Mouse (Mus musculus): ENCODE measurements around the gene Fam189a1.

The Fam189a1 gene

GRCm38 (mm10) chr7:65101661-65102060 lies 54.7 kb downstream of the Fam189a1 start:
- no peak for DNase-seq

- no peak for DNase-seq
These were observed 58.7 kb downstream of the Fam189a1 start for GRCm38 (mm10) chr7:65097708-65098107.

- no peak for DNase-seq
These were observed 60.7 kb downstream of the Fam189a1 start for GRCm38 (mm10) chr7:65095631-65096107.

DNA sequence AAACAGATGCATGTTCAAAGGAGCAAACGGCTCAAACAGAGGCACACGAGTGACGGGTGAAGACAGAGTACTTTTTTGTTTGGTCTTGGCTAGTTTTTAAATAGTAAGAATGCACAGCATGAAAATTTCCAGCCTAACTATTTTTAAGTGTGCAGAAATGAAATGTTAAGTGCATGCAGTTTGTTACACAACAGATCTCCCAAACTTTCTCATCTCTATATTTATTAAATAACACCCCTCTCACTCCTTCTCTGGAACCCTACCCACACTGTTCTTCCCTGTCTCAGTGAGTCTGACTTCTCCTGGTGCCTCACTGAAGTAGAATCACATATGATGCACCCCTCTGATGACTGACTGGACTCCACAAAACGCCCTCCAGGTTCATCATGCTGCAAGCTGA lies 63.1 kb downstream of the Fam189a1 start:
- DNase-seq, result no peak

DNA sequence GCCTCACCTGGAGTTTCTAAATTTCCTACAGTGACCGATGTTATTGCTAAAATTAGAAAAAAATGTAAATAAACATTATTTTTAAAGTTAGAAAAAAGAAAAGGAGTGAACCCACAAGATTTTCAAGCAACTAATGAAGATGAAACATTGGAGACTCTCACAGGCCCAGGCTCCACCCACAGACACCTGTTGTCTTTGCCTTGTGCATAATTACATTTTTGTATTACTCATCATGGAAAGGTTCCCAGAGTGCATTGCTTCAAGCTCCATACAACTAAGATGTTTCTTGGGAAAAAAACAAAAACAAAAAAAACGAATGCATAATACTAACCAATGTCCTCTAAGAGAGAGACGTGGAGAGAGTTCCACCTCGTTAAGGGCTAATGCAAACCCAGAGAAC lies 64.9 kb downstream of the Fam189a1 start:
- no peak for DNase-seq

GRCm38 (mm10) chr7:65085972-65086371 lies 70.4 kb downstream of the Fam189a1 start:
- DNase-seq, result no peak

DNA sequence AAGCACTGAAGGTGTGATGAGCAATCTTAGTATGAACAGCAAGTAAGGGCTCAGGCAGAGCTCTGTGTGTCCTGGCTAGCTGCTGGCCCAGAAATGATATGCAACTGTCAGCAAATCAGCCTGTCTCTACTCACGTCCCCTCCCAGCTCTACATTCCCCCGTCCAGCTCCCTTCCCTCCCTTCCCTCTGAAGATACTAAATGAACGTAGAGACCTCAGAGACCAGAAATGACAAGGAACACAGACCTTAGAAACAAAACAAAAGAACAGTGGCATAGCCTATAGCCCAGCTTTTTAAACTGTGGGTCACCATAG lies 73.6 kb downstream of the Fam189a1 start:
- no peak for DNase-seq

DNA sequence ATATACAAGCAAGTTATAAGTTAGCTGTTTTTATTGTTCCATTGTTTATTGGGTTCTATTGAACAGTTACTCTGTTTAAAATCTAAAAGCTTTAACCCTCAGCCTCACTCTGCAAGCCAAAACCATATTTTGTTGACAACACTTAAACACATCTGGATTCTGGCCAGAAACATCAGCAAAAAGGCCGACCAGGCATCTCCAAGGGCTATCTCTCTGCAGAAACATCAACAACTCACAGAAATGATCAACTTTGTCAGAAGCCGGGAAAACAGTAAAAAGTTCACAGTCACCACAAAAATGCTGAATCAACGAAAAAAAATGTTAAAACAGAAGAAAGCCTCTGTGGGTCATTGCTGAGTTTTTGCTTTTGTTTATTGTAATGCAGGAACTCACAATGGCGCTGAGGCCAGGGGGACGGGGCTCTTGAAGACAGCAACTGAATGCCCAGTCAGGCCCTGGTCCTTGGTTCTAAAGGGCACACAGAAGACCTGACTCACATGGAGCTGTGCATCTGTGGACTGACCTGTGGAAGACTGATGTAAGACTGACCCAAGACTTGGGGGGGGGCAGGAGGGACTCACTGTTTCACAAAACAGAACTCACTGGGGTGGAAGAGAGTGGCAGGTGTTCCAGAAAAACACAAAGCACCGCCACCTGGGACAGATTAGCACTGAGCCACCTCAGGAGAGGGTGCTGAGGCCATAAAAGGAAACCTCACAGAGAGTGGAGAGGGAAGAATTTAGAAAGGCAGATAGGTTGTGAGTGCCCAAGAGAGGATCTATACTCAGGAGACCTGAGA lies 74.2 kb downstream of the Fam189a1 start:
- DNase-seq, result no peak

DNA sequence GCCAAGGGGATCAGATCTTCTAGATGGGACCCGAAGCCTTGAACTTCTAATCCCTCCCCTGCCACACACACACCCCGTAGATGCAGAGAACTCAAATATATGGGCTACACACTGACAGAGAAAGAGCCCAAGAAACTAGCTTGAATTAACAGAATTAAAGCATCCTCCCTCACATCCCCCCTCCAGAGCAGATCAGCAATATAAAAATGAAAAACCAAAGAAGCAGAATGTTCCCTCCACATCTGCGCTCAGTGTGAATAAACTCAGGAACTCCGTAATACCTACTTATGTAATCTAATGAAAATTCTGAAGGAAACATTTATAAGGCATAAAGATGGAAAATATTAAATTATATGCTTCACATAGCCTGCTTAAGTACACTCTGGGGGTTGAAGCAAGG lies 80.2 kb downstream of the Fam189a1 start:
- DNase-seq, result no peak

GRCm38 (mm10) chr7:65074194-65074593 lies 82.2 kb downstream of the Fam189a1 start:
- no peak for DNase-seq

GRCm38 (mm10) chr7:65073555-65073954 lies 82.8 kb downstream of the Fam189a1 start:
- DNase-seq, result no peak

DNA sequence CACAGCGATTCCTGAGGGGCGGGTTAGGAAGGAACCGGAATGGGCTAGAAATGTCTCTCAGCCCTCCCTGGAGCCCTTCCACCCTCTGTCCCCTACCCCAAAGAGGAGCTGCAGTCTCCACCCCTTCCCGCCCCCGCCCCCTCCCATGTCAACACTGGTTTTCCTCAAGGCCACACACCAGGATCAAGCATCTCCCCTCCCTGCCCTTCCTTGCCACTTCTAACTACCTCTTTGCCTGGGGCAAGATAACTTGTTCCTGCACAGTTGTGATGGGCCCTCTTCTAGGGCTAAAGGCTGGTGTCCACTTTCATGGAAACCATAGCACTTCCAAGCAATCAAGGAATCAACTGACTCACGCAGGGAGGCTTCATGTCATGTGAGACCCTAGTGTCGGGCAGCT lies 90.2 kb downstream of the Fam189a1 start:
- DNase-seq, result no peak

DNA sequence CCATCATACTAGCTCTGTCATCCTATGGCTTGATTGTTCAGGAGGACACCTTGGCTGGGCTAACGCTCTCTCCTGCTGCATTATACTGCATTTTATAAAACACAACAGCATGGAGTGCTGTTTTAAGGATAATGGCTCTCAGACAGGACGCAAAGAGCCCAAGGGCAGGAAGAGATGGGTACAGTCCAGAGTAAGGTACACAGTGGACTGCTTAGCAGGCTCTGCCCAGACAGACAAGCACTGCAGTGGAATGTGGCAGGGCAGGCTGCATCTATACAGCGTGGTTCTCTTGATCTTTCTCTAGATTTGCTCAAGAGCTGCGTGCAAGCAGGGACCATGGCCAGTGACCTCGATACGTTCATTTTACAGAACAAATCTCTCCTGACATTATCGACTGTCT lies 90.9 kb downstream of the Fam189a1 start:
- no peak for DNase-seq

- no peak for DNase-seq
These were observed 91.7 kb downstream of the Fam189a1 start for GRCm38 (mm10) chr7:65064638-65065037.

DNA sequence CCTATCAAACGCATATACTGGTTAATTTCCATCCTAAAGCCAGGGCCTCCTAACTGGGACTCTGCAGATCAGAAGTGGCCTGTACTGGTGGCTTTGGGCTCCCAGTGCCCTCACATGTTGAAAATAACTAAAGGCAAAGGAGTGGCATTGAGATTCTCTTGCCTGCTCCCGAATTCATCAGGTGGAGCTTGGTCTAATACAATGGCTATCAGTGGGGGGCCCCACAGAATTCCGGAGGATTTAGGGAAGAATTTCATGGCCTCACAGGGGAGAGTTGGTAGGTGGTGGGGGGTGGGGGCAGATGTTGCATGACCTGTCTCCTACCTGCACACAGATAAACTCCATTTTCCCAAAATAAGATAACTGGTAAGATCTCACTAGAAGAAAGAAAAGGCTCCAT lies 92.3 kb downstream of the Fam189a1 start:
- DNase-seq, result no peak

DNA sequence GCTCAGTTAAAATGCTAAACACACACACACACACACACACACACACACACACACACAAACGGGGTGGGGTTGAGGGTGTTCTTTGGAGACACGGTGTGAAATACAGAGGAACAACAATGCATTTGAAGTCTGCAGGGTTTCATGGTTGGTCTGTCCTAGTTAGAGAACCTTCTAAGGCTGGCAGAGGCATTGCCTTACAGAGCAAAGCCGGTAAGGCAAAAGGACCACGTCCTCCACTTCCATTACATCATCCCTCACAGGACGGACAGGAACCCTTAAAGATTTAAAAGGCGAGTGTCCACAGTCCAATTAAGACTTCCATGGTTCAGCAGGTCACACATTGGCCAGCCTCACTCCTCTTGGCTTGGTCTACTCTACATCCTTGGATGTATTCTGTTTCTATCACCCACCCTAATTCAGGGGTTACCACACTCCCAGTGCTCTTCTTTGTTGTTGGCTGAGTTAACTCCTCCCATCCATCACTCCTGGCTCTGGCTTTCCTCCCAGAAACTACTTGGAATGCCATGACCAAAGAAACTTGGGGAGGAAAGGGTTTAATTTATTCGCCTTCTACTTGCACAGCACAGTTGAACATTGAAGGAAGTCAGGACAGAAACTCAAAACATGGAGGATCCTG lies 96.1 kb downstream of the Fam189a1 start:
- DNase-seq, result no peak

GRCm38 (mm10) chr7:65056864-65057263 lies 99.5 kb downstream of the Fam189a1 start:
- no peak for DNase-seq

DNA sequence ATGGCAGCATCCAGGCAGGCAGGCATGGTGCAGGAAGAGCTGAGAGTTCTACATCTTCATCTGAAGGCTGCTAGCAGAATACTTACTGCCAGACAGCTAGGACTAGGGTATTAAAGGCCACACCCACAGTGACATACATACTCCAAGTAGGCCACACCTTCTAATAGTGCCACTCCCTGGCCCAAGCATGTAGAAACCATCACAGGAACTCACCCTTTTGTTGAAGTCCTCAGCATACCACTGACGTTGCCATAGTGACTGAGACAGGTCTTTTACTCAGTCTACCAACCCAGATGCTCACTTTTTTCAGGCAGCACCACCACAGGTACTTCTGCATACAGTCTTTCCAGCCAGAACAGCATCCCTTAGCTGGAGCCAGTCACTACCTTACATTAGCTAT lies 104.4 kb downstream of the Fam189a1 start:
- no peak for DNase-seq

DNA sequence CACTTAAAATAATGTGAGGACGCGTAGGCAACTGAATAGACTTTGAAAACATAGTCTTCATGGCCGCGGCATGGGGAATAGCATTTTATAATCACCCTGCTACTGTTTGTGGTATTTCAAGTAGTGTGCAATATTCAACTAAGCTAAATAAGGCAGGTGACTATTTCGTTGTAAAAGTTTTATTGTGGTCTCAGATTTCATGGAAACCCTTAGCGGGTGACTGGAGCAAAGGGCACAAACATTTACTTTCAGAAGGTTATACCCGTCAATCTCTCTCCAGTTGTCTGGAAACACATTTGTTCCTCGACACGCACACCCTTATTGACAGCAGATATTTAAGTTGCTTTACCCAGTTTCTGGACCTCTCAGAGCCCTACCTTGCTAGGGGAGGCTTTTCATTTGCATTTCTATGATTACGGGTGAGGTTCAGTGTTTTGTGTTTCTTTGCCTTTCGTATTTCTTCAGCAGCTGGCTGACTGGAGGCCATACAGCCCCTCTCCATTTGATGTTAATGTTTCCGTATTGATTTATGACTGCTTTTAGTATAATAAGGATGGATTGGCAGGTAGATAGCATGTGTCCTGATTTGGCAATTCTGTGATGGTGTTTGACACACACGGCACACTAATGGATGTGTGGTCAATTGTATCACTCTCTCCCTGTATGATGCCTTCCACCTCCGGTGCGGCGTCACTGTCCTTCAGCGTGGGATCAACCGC lies 107.0 kb downstream of the Fam189a1 start:
- no peak for DNase-seq

GRCm38 (mm10) chr7:65047700-65048099 lies 108.7 kb downstream of the Fam189a1 start:
- no peak for DNase-seq

- DNase-seq, result no peak
These were observed 109.7 kb downstream of the Fam189a1 start for GRCm38 (mm10) chr7:65046690-65047089.

DNA sequence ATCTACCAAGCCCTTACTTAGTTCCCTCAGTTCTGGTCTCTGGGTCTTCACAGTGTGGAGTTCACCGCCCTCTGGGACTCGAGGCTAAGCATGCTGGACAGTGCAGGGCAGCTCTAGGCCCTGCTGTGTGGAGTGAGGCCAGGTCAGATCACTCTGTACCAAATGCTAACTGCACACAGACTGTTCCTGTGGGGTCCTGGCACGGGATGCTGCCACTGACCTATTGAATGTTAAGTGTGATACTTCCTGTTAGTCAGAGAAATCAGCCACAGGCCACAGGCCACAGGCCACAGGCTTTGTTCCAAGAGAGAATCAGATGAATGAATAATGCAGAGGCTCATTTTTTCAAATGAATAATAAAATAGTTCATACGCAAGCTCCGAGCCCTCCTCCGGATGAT lies 112.1 kb downstream of the Fam189a1 start:
- DNase-seq, result no peak

DNA sequence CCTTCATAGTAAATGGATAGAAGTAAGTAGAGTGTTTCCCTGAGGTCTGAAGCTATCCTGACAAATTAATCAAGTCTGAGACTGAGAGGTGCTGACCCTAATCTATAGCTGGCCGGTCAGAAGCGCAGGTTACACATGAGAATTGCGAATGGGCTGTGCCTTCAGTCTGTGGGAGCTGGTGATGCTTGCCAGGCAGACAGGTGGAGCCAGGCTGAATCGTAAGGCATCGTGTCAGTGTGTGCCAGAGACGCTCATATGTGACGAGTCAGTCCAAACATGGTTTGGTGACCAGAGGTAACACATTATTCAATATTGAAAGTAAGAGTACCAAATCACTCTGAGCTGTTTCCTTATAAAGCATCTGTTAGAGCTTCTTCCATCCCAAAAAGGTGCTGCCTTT lies 115.3 kb downstream of the Fam189a1 start:
- DNase-seq, result no peak

- no peak for DNase-seq
These were observed 124.6 kb downstream of the Fam189a1 start for GRCm38 (mm10) chr7:65031741-65032140.
